Mouse (Mus musculus): Measurements from ENCODE around the gene Slc4a3. TPM values are rescaled to one million over a fixed set of nuclear protein-coding genes. Genes with fewer than 3 reads are reported as not detected.

Gene Slc4a3
- 0.05 TPM for polyA plus RNA-seq (2017; shearing (Covaris generic))

DNA sequence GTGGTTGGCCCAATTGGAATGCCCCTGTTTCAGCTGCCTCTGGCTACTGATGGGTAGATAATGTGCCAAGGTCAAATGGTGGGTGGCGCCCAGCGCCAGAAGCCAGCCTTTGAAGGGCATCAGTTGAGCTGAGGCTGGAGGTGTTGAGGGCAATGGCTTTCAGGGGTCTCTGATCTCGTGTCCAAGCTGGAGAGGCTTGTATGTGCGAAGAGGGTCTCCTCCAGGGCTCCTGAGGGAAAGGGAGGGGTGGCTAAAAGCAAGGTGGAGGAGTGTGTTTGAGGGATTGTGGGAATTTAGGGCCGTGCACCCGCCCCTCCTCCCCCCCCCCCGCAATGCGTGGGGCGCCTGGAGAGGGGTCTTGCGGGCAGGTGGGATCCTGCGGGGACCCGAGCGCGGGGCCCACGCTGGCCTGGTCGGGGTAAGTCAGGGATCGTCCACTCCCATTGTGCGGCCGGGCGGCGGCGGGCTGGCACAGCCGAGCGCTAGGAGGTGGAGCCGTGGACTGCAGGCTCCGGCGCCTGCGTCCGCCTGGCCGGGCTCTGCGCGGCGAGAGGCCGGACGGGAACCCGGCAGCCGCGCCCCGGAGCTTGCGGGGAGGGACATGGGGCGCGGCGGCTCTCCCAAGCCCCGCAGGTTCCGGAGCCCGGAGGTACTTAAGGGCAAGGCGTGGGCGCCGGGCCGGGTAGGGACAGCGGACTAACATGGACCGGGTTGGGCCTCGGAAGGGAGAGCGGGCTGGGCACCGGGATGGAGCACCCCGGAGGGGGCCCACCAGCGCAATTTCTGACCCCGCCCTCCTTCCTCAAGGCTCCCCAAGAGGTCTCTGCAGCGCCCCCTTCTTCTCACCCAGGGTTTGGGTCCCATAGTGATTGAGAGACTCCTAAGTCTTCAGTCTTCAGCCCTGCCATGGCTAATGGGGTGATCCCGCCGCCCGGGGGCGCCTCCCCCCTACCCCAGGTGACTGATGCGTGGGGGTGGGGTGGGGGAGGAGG, at the start of gene Slc4a3:
TSS of gene Slc4a3 (plus strand) at position 302 of the 992 bp plus-strand sequence.

DNA sequence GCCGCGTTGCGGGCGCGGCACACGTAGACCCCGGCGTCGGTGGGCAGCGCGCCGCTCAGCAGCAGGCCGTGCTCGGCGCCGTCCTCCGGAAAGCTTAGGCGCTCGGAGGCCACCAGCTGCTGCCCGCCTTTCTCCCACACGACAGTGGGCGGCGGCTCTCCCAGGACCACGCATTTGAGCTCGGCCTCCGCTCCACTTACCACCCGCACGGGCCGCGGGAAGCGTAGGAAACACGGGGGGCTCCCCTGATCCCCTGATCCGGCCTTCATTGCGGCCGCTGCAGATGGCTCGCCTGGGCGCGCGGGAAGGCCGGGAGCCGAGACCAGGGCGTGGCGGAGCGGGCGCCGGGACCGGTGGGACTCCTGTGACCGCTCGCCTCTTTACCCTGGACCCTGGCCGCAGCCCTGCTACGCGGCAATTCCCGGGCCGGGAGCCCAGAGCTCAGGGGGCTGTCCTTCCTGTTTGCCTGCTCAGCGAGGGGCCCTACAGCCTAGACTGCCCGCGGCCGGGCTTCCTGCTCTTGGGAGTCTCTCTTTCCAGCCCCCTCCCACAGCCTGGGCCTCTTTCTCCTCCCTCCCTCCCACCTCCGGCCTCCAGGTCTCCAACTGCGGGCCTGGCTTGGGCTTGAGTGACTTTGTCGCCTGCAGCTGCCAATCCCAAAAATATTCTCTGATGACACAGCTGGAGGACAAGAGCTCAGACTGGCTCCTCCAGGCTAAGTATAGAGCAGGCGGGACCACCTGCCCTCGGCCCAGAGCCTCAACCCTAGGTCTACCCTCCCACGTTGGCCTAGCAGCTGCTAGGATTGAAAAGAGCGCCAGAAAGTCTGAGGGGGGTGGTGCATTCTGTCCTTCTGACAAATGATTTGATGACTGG, 39.9 kb upstream of the Slc4a3 start, which contains the start of gene Obsl1:
TSS of gene Obsl1 (minus strand) at position 497 of the 876 bp plus-strand sequence.

DNA sequence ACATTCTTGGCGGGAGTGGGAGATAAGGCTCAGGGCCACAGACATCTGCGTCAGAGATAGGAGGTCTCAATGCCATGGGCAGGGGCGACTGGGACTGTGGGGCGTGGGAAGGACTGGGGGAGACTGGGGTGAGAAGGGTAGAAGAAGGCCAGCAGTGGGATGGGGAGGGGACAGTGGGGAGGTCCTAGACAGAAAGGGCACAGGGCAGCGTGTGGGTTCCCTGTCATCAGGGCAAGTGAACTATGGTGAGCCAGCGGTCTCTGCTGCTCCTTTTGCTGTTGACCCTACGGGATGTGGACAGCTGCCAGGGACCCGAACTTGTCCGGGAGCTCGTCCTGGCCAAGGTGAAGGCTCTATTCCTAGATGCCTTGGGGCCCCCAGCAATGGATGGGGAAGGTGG, 39.1 kb upstream of the Slc4a3 start, which contains the start of gene Inha:
TSS of gene Inha (plus strand) at position 72 of the 400 bp plus-strand sequence.

DNA sequence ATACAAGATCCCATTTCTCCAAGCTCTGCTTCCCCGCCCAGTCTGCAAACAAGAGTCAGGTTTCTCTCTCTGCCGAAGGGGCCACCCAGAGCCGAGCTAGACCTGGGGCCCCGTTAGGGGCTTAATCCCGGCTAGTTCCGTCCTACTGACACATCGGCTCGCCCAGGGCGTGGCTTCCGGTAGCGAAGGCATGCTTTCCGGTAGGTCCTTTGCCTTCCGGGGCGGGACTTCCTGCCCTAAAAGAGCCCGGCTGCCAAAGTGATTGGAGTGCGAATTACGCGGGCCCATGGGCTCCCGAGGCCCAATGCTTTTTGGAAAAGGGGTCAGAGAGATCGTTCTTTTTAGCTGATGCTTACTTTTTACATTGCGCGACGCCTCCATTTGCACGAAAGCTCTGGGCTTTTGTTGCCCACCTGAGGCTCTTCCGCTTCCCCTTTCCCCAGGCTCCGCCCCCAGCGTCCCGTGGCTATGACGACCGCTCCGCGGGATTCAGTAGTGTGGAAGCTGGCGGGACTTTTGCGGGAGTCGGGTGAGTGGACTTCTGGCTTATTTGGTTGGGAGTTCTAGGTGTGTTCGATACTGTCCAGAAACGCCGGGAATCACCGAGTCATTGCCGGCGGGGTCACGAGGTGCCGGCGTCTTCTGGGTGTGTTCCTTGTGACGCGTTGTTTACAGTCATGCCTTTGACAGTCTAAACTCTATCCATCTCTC, 24.6 kb upstream of the Slc4a3 start, which contains the start of gene Stk11ip:
TSS of gene Stk11ip (plus strand) at position 209 of the 711 bp plus-strand sequence.

Other genes with a start within 250 kb of the Slc4a3 start
- gene Dnpep, start 228.3 kb upstream of the Slc4a3 start, polyA plus RNA-seq (2017; shearing (Covaris generic)), result 88.1 TPM
- gene Des, start 185.9 kb upstream of the Slc4a3 start, polyA plus RNA-seq (2017; shearing (Covaris generic)), result not detected
- gene Speg, start 171.0 kb upstream of the Slc4a3 start, polyA plus RNA-seq (2017; shearing (Covaris generic)), result 0.42 TPM
- 110 TPM for gene Gmppa, start 110.3 kb upstream of the Slc4a3 start, polyA plus RNA-seq (2017; shearing (Covaris generic))
- not detected for gene Asic4, start 95.8 kb upstream of the Slc4a3 start, polyA plus RNA-seq (2017; shearing (Covaris generic))
- 5.1 TPM for gene Chpf, start 67.0 kb upstream of the Slc4a3 start, polyA plus RNA-seq (2017; shearing (Covaris generic))
- 0.25 TPM for gene Tmem198, start 66.7 kb upstream of the Slc4a3 start, polyA plus RNA-seq (2017; shearing (Covaris generic))
- gene Obsl1, start 39.8 kb upstream of the Slc4a3 start, polyA plus RNA-seq (2017; shearing (Covaris generic)), result not detected
- not detected for gene Inha, start 39.2 kb upstream of the Slc4a3 start, polyA plus RNA-seq (2017; shearing (Covaris generic))
- 32.3 TPM for gene Stk11ip, start 24.7 kb upstream of the Slc4a3 start, polyA plus RNA-seq (2017; shearing (Covaris generic))

Measured in CD4-positive, CD25-positive, alpha-beta regulatory T cell, adult 9 weeks (primary cell).